Mouse (Mus musculus) erythroblast, embryonic 14.5 days (primary cell): ENCODE data around the gene Osbpl7. TPM values are rescaled to one million over a fixed set of nuclear protein-coding genes. Genes with fewer than 3 reads are reported as not detected.

Experiments
- H3K27me3 ChIP-seq: 2 replicates; pipeline ENCODE4 v1.6.1; 2012; ENCODE audit warnings: inconsistent platforms; ENCODE audit not compliant: control insufficient read depth
- H3K36me3 ChIP-seq: 2 replicates; pipeline ENCODE4 v1.6.1; 2012; ENCODE audit warnings: mild to moderate bottlenecking, inconsistent platforms; ENCODE audit not compliant: control insufficient read depth
- H3K4me1 ChIP-seq: 2 replicates; pipeline ENCODE4 v1.6.1; 2012; ENCODE audit warnings: inconsistent platforms; ENCODE audit not compliant: control insufficient read depth
- H3K4me3 ChIP-seq: replicated peaks from 2 replicates; pipeline ENCODE3; 2012; ENCODE audit warnings: moderate library complexity, mild to moderate bottlenecking, inconsistent platforms
- H3K9me3 ChIP-seq: 2 replicates; pipeline ENCODE4 v1.6.1; 2012; ENCODE audit warnings: low read length, inconsistent platforms, mixed read lengths; ENCODE audit not compliant: control insufficient read depth
- GATA1 ChIP-seq: IDR thresholded peaks from 2 replicates; pipeline ENCODE4 v1.6.1; 2012; ENCODE audit warnings: low read length, inconsistent platforms, mixed read lengths
- TAL1 ChIP-seq: IDR thresholded peaks from 3 replicates; pipeline ENCODE4 v1.6.1; 2012; ENCODE audit warnings: low read length, inconsistent platforms, mixed read lengths
- polyA plus RNA-seq: library from polyadenylated mRNA; stranded (reverse); fragments of >175 nt; gene quantifications from 2 replicates; pipeline ENCODE4 v1.2.3, GENCODE M21; 2012

Gene Osbpl7
- polyA plus RNA-seq, 1 experiment = 0.10 TPM

GRCm38 (mm10) chr11:97019345-97019708 is 31.1 kb upstream of the Osbpl7 start:
- Histone ChIP-seq H3K4me3 (no peak overlapping the region), H3K4me1 (peaks cover 12% of the 10 kb centered on the region), H3K9me3 (peaks cover 15% of the 10 kb centered on the region; the same call in 1 of the 2 replicates), H3K27me3 (peaks cover 98% of the 10 kb centered on the region), H3K36me3 (no peaks in the 10 kb centered on the region)
- no peak for TF ChIP-seq GATA1
- no peak for TF ChIP-seq TAL1

GRCm38 (mm10) chr11:97021121-97021765 is 29.2 kb upstream of the Osbpl7 start:
- Histone ChIP-seq H3K4me1 (peaks cover 20% of the 10 kb centered on the region), H3K4me3 (peak overlapping the region; percentile 57), H3K27me3 (peaks cover 100% of the 10 kb centered on the region), H3K9me3 (peaks cover 15% of the 10 kb centered on the region; the same call in 1 of the 2 replicates), H3K36me3 (no peaks in the 10 kb centered on the region)
- TF ChIP-seq TAL1 (no peak), GATA1 (no peak)

- H3K4me1 ChIP-seq = peaks cover 20% of the 10 kb centered on the region
- H3K9me3 ChIP-seq = peaks cover 15% of the 10 kb centered on the region; the same call in 1 of the 2 replicates
- H3K27me3 ChIP-seq = peaks cover 93% of the 10 kb centered on the region
- no peaks in the 10 kb centered on the region for H3K36me3 ChIP-seq
- TF ChIP-seq GATA1 = no peak
- no peak for TF ChIP-seq TAL1
- peak overlapping the region; percentile 57 for H3K4me3 ChIP-seq
Measured at GRCm38 (mm10) chr11:97021873-97022484, 28.4 kb upstream of the Osbpl7 start.

- no peak overlapping the region for H3K4me3 ChIP-seq
- peaks cover 64% of the 10 kb centered on the region for H3K27me3 ChIP-seq
- H3K4me1 ChIP-seq = peaks cover 26% of the 10 kb centered on the region
- TF ChIP-seq GATA1 = no peak
- TF ChIP-seq TAL1 = no peak
- H3K9me3 ChIP-seq = peaks cover 11% of the 10 kb centered on the region; the same call in 1 of the 2 replicates
- H3K36me3 ChIP-seq = no peaks in the 10 kb centered on the region
Measured at GRCm38 (mm10) chr11:97024977-97025376, 25.5 kb upstream of the Osbpl7 start.

- Histone ChIP-seq H3K9me3 (peaks cover 11% of the 10 kb centered on the region; the same call in 1 of the 2 replicates), H3K4me3 (peak overlapping the region; percentile 36), H3K36me3 (no peaks in the 10 kb centered on the region), H3K4me1 (peaks cover 34% of the 10 kb centered on the region), H3K27me3 (peaks cover 56% of the 10 kb centered on the region)
- TF ChIP-seq TAL1 (no peak), GATA1 (no peak)
Measured at GRCm38 (mm10) chr11:97025721-97026344, 24.6 kb upstream of the Osbpl7 start.

- TF ChIP-seq GATA1 (peak; percentile 69), TAL1 (no peak)
- Histone ChIP-seq H3K36me3 (peaks cover 3% of the 10 kb centered on the region; the same call in 1 of the 2 replicates), H3K4me3 (peak within 1 kb of the TSS; percentile 67), H3K9me3 (no peaks in the 10 kb centered on the region), H3K4me1 (peaks cover 25% of the 10 kb centered on the region), H3K27me3 (peaks cover 15% of the 10 kb centered on the region)
Measured at GRCm38 (mm10) chr11:97029686-97030417, 20.6 kb upstream of the Osbpl7 start, which contains the start of gene Scrn2. Gene Scrn2 (plus strand): TSS chr11:97029938.

GRCm38 (mm10) chr11:97030426-97030825 is 20.0 kb upstream of the Osbpl7 start:
- peak overlapping the region; percentile 67 for H3K4me3 ChIP-seq
- H3K36me3 ChIP-seq = peaks cover 3% of the 10 kb centered on the region; the same call in 1 of the 2 replicates
- no peak for TF ChIP-seq GATA1
- TF ChIP-seq TAL1 = no peak
- H3K27me3 ChIP-seq = peaks cover 10% of the 10 kb centered on the region
- peaks cover 25% of the 10 kb centered on the region for H3K4me1 ChIP-seq
- H3K9me3 ChIP-seq = no peaks in the 10 kb centered on the region

GRCm38 (mm10) chr11:97031977-97032376 is 18.5 kb upstream of the Osbpl7 start:
- H3K4me1 ChIP-seq = peaks cover 17% of the 10 kb centered on the region
- no peaks in the 10 kb centered on the region for H3K9me3 ChIP-seq
- H3K27me3 ChIP-seq = peaks cover 1% of the 10 kb centered on the region; the same call in 1 of the 2 replicates
- H3K36me3 ChIP-seq = peaks cover 3% of the 10 kb centered on the region; the same call in 1 of the 2 replicates
- no peak overlapping the region for H3K4me3 ChIP-seq
- TF ChIP-seq TAL1 = no peak
- TF ChIP-seq GATA1 = no peak

- TF ChIP-seq GATA1 (no peak), TAL1 (no peak)
- H3K9me3 ChIP-seq = no peaks in the 10 kb centered on the region
- H3K4me3 ChIP-seq = no peak overlapping the region
- no peaks in the 10 kb centered on the region for H3K27me3 ChIP-seq
- peaks cover 3% of the 10 kb centered on the region; the same call in 1 of the 2 replicates for H3K36me3 ChIP-seq
- peaks cover 17% of the 10 kb centered on the region for H3K4me1 ChIP-seq
Measured at GRCm38 (mm10) chr11:97032499-97032898, 17.9 kb upstream of the Osbpl7 start.
